Comparison of ENCODE assay signal across 37 mouse cellular contexts in the genomic region with DNA sequence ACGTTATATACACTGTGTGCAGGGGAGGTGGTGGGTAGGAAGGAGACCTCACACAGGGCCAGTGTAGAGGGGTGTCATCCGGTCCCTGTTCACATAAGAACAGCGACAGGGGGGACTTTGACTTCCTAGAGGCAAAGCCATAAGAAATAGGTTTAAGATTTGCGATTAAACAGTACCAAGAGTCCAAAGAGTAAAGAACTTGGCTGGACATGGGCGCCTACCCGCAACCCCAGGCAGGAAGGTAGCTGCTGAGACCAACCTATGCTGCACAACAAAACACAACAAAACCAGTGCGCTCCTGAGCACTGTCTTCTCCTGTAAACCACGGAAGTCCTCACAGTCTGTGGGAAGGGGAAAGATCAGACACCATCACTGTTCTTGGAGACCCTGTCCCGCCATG. TPM values are rescaled to one million over a fixed set of nuclear protein-coding genes. Genes with fewer than 3 reads are reported as not detected.
A peak's percentile ranks its signal among the peaks of the same experiment; 100 is the strongest.
DNase-seq lines count a peak whose midpoint lies in the region; ATAC-seq and TF ChIP-seq lines count a peak whose summit lies in the region.
"Had no signal": no experiment of that assay in that cellular context is flagged by ENCODE, and none has a peak within 500 bp of the region (broad histone marks: within the 10 kb centered on the region; RNA-seq: fewer than 3 reads in every experiment).

No protein-coding gene starts in this region.

- H3K4me1 ChIP-seq in intestine, postnatal 0 days (replicated peaks; ENCODE audit: control insufficient read depth, insufficient read depth, low read length): no peaks in the 10 kb centered on the region; the same call in none of the 2 replicates
- 0 out of 2 replicates have a peak, but pooled peaks cover 3% of the 10 kb centered on the region for H3K4me1 ChIP-seq in intestine, embryonic 15.5 days (replicated peaks)
- peaks cover 43% of the 10 kb centered on the region for H3K4me1 ChIP-seq in small intestine, adult 2 months (ENCODE audit: control insufficient read depth, insufficient read depth, insufficient read length, low read length)
- H3K4me1 ChIP-seq: hindbrain, embryonic 13.5 days; liver, embryonic 13.5 days; midbrain, embryonic 15.5 days had no signal

- H3K9me3 ChIP-seq in intestine, postnatal 0 days (ENCODE audit: control insufficient read depth): no peaks in the 10 kb centered on the region
- no peaks in the 10 kb centered on the region for H3K9me3 ChIP-seq in intestine, embryonic 15.5 days
- H3K9me3 ChIP-seq: hindbrain, embryonic 13.5 days; liver, embryonic 13.5 days; midbrain, embryonic 10.5 days; midbrain, embryonic 15.5 days had no signal

- peak; percentile 67 for DNase-seq in kidney, adult 9 months
- DNase-seq in kidney, postnatal 36 days: peak; percentile 48 to 54
- DNase-seq in left cerebral cortex, postnatal 14 days (ENCODE audit: low spot score in 2 of 2): no peak
- no peak for DNase-seq in ovary, adult 18-20 months (ENCODE audit: low spot score)
- DNase-seq: adrenal gland, postnatal 10 days; cerebellum, adult 9-10 months; embryo, embryonic 11 days; gastrocnemius, adult 2 months; gastrocnemius, postnatal 36 days; heart, adult 18-20 months; heart, postnatal 36 days; liver, embryonic 13.5 days; lung, adult 18-20 months; lung, postnatal 14 days; right cerebral cortex, adult 18-20 months had no signal

- H3K4me3 ChIP-seq in intestine, postnatal 0 days (ENCODE audit: low read depth, low read length): no peak overlapping the region
- H3K4me3 ChIP-seq in intestine, embryonic 15.5 days (replicated peaks): no peak overlapping the region
- no peak overlapping the region for H3K4me3 ChIP-seq in small intestine, adult 2 months (ENCODE audit: low read depth, low read length)
- H3K4me3 ChIP-seq: erythroblast, embryonic 14.5 days; gastrocnemius, adult 2 months; hindbrain, embryonic 13.5 days; liver, embryonic 13.5 days; midbrain, embryonic 10.5 days; midbrain, embryonic 15.5 days had no signal

- intact Hi-C loops in left cerebral cortex, postnatal 14 days (cut with DNase I): no loop called here

- peak overlapping the region; percentile 16; the same call in 1 of the 2 replicates for H3K27ac ChIP-seq in intestine, postnatal 0 days (ENCODE audit: low read depth, low read length)
- no peak overlapping the region for H3K27ac ChIP-seq in intestine, embryonic 15.5 days
- peak overlapping the region; percentile 89; the same call in 1 of the 2 replicates for H3K27ac ChIP-seq in small intestine, adult 2 months (ENCODE audit: insufficient read depth, low read depth, low read length)
- H3K27ac ChIP-seq: hindbrain, embryonic 13.5 days; liver, embryonic 13.5 days; midbrain, embryonic 10.5 days; midbrain, embryonic 15.5 days had no signal

- no peaks in the 10 kb centered on the region for H3K36me3 ChIP-seq in intestine, postnatal 0 days (ENCODE audit: control insufficient read depth, insufficient read depth)
- no peaks in the 10 kb centered on the region for H3K36me3 ChIP-seq in intestine, embryonic 15.5 days
- no peaks in the 10 kb centered on the region for H3K36me3 ChIP-seq in small intestine, adult 2 months (ENCODE audit: control insufficient read depth, insufficient read depth, low read length)
- H3K36me3 ChIP-seq: hindbrain, embryonic 13.5 days; liver, embryonic 13.5 days; midbrain, embryonic 10.5 days; midbrain, embryonic 15.5 days had no signal

- H3K9ac ChIP-seq in intestine, postnatal 0 days (ENCODE audit: low read depth, low read length): no peak overlapping the region
- H3K9ac ChIP-seq in intestine, embryonic 15.5 days: no peak overlapping the region
- H3K9ac ChIP-seq: hindbrain, embryonic 13.5 days; liver, embryonic 13.5 days; midbrain, embryonic 15.5 days had no signal

- ATAC-seq in intestine, postnatal 0 days: no peak
- no peak for ATAC-seq in intestine, embryonic 15.5 days
- ATAC-seq: forebrain, embryonic 16.5 days; midbrain, embryonic 15.5 days had no signal

- 77% methylated on average over 9 of the region's 9 CpGs for WGBS in intestine, postnatal 0 days
- WGBS in intestine, embryonic 15.5 days: 84% methylated on average over 9 of the region's 9 CpGs
- 74% methylated on average over 9 of the region's 9 CpGs for WGBS in small intestine, adult 2 months

- no peak overlapping the region for H3K4me2 ChIP-seq in intestine, postnatal 0 days (replicated peaks; ENCODE audit: low read depth)
- H3K4me2 ChIP-seq in intestine, embryonic 15.5 days (replicated peaks): no peak overlapping the region
- H3K4me2 ChIP-seq: heart, embryonic 11.5 days; hindbrain, embryonic 13.5 days; liver, embryonic 13.5 days; midbrain, embryonic 15.5 days had no signal

- no peak for TF ChIP-seq CTCF in intestine, postnatal 0 days (IDR thresholded peaks at IDR 0.05; ENCODE audit: low read depth)
- no peak for TF ChIP-seq CTCF in small intestine, adult 2 months (IDR thresholded peaks at IDR 0.05; ENCODE audit: extremely low read depth, insufficient read length, insufficient replicate concordance, low read depth, low read length)

- TF ChIP-seq POLR2A in small intestine, adult 2 months (IDR thresholded peaks at IDR 0.05; ENCODE audit: low read depth, low read length): no peak

- no peaks in the 10 kb centered on the region for H3K27me3 ChIP-seq in intestine, postnatal 0 days (replicated peaks; ENCODE audit: control insufficient read depth, insufficient read depth, low read length)
- H3K27me3 ChIP-seq in intestine, embryonic 15.5 days (replicated peaks): no peaks in the 10 kb centered on the region
- no peaks in the 10 kb centered on the region for H3K27me3 ChIP-seq in small intestine, adult 2 months (ENCODE audit: control insufficient read depth, insufficient read depth, low read length)
- H3K27me3 ChIP-seq: midbrain, embryonic 15.5 days; Patski had no signal

RNA-seq across cellular contexts. Expression of gene Cyb561, which starts 1.0 kb away (rescaled TPM):
- 48.3 and 50.3 TPM in 2 replicates for polyA plus RNA-seq in intestine, postnatal 0 days (2015; fragmentation: Nextera tagmentation; extraction: Ambion mirVana)
- polyA plus RNA-seq in intestine, embryonic 15.5 days (2015; fragmentation: Nextera tagmentation; extraction: Ambion mirVana): 44.0 and 45.5 TPM in 2 replicates
- polyA plus RNA-seq in small intestine, adult 2 months (2012; rRNA removed): 36.2 and 56.3 TPM in 2 replicates
- 10 to 100 TPM; 64.4 to 65.2 TPM for total RNA-seq in left cerebral cortex, postnatal 14 days (2021)
- total RNA-seq: neutrophil, adult 5-6 weeks had no signal

RNA-seq across cellular contexts. Expression of gene Ace, which starts 15.6 kb away (rescaled TPM):
- polyA plus RNA-seq in intestine, postnatal 0 days (2015; fragmentation: Nextera tagmentation; extraction: Ambion mirVana): 222 and 231 TPM in 2 replicates
- polyA plus RNA-seq in intestine, embryonic 15.5 days (2015; fragmentation: Nextera tagmentation; extraction: Ambion mirVana): 6.9 and 11.1 TPM in 2 replicates
- 176 and 892 TPM in 2 replicates for polyA plus RNA-seq in small intestine, adult 2 months (2012; rRNA removed)
- 10 to 100 TPM in 1 of 2 experiments, 1 to 10 TPM in 1; 9.7 to 10.5 TPM for total RNA-seq in left cerebral cortex, postnatal 14 days (2021)
- total RNA-seq: MEL had no signal
- polyA plus RNA-seq: erythroblast, embryonic 14.5 days had no signal

RNA-seq across cellular contexts. Expression of gene Ace3, which starts 42.4 kb away (rescaled TPM):
- polyA plus RNA-seq in intestine, postnatal 0 days (2015; fragmentation: Nextera tagmentation; extraction: Ambion mirVana): not detected in 2 replicates
- not detected in 2 replicates for polyA plus RNA-seq in intestine, embryonic 15.5 days (2015; fragmentation: Nextera tagmentation; extraction: Ambion mirVana)
- polyA plus RNA-seq in small intestine, adult 2 months (2012; rRNA removed): not detected in 2 replicates
- total RNA-seq in left cerebral cortex, postnatal 14 days (2021): not detected
- total RNA-seq: adrenal gland, postnatal 10 days; gastrocnemius, adult 2 months; gastrocnemius, postnatal 36 days; heart, adult 18-20 months; heart, postnatal 36 days; left cerebral cortex, adult 18-20 months; left cerebral cortex, postnatal 25 days; megakaryocyte progenitor cell, adult 5-6 weeks; MEL; neutrophil, adult 5-6 weeks had no signal
- polyA plus RNA-seq: embryonic facial prominence, embryonic 14.5 days; erythroblast, embryonic 14.5 days; forebrain, embryonic 11.5 days; forebrain, embryonic 16.5 days; heart, embryonic 11.5 days; heart, embryonic 16.5 days; large intestine, adult 2 months; limb, embryonic 14.5 days; liver, embryonic 13.5 days; midbrain, embryonic 10.5 days; midbrain, embryonic 15.5 days; neural tube, embryonic 11.5 days; Patski; spleen, adult 2 months had no signal

RNA-seq across cellular contexts. Expression of gene Kcnh6, which starts 55.8 kb away (rescaled TPM):
- 0.94 and 1.6 TPM in 2 replicates for polyA plus RNA-seq in intestine, postnatal 0 days (2015; fragmentation: Nextera tagmentation; extraction: Ambion mirVana)
- 2.2 and 2.5 TPM in 2 replicates for polyA plus RNA-seq in intestine, embryonic 15.5 days (2015; fragmentation: Nextera tagmentation; extraction: Ambion mirVana)
- 0.88 and 2.6 TPM in 2 replicates for polyA plus RNA-seq in small intestine, adult 2 months (2012; rRNA removed)
- total RNA-seq in left cerebral cortex, postnatal 14 days (2021): 1 to 10 TPM; 1.5 to 1.7 TPM
- total RNA-seq: gastrocnemius, adult 2 months; gastrocnemius, postnatal 36 days had no signal
- polyA plus RNA-seq: erythroblast, embryonic 14.5 days; Patski had no signal

Comparison
In these comparisons a context has a peak if more than half of its experiments do, and no peak if none do; other contexts are left out.
1. RNA of gene Ace, which starts 15.6 kb away (polyA plus RNA-seq): 176 to 892 TPM in small intestine, adult 2 months and 222 to 231 TPM in intestine, postnatal 0 days; 6.9 to 11.1 TPM in intestine, embryonic 15.5 days; every median in the first group is over 10 times any median in the second.
2. DNase-seq: peak in kidney, adult 9 months (single experiment) and kidney, postnatal 36 days (2 of 2); none in left cerebral cortex, postnatal 14 days (0 of 2) and ovary, adult 18-20 months (single experiment).